Mouse (Mus musculus) spleen, postnatal 4 days (tissue): ENCODE measurements around the gene Nup98.

Experiments
- DNase-seq, 2 experiments: peaks; one replicate each; pipeline ENCODE4 v3.0.0; 2022; ENCODE audit warnings: low spot score in 2 of 2

Nup98 gene

GRCm38 (mm10) chr7:102076714-102077296 lies 133.2 kb downstream of the Nup98 start:
- DNase-seq: peak in 1 of 2 experiments; percentile 73
